Mouse (Mus musculus): ENCODE measurements around the gene Tnfrsf11a. TPM values are rescaled to one million over a fixed set of nuclear protein-coding genes. Genes with fewer than 3 reads are reported as not detected.

The Tnfrsf11a gene
- polyA plus RNA-seq (2016; fragmentation: Nextera tagmentation; extraction: Ambion mirVana): 0.30 and 0.52 TPM in 2 replicates

GRCm38 (mm10) chr1:105780457-105781364 is at the start of gene Tnfrsf11a:
Gene Tnfrsf11a (plus strand): TSS chr1:105780718.
- H3K36me3 ChIP-seq: no peaks in the 10 kb centered on the region
- peak within 1 kb of the TSS; percentile 93 for H3K4me2 ChIP-seq (replicated peaks)
- no peak within 1 kb of the TSS for H3K27ac ChIP-seq
- peaks cover 4% of the 10 kb centered on the region; the same call in 1 of the 2 replicates for H3K4me1 ChIP-seq
- H3K27me3 ChIP-seq: peaks cover 31% of the 10 kb centered on the region
- H3K4me3 ChIP-seq: peak within 1 kb of the TSS; percentile 58
- peak; percentile 80 for ATAC-seq (ENCODE audit: low FRiP score)
- 3% methylated on average over 68 of the region's 77 CpGs for WGBS
- peak within 1 kb of the TSS; percentile 62 for H3K9ac ChIP-seq
- no peaks in the 10 kb centered on the region for H3K9me3 ChIP-seq (replicated peaks)

- 84% methylated on average over 3 of the region's 3 CpGs for WGBS
- H3K27me3 ChIP-seq: no peaks in the 10 kb centered on the region
- no peaks in the 10 kb centered on the region for H3K4me1 ChIP-seq
- H3K9me3 ChIP-seq (replicated peaks): no peaks in the 10 kb centered on the region
- no peak for ATAC-seq (ENCODE audit: low FRiP score)
- no peak overlapping the region for H3K4me3 ChIP-seq
- no peak overlapping the region for H3K9ac ChIP-seq
- H3K27ac ChIP-seq: no peak overlapping the region
- no peak overlapping the region for H3K4me2 ChIP-seq (replicated peaks)
- H3K36me3 ChIP-seq: peaks cover 9% of the 10 kb centered on the region; the same call in 1 of the 2 replicates
Measured at GRCm38 (mm10) chr1:105735318-105735717, 45.2 kb upstream of the Tnfrsf11a start.

GRCm38 (mm10) chr1:105738334-105738733 is 42.2 kb upstream of the Tnfrsf11a start:
- H3K9ac ChIP-seq: no peak overlapping the region
- ATAC-seq (ENCODE audit: low FRiP score): no peak
- H3K9me3 ChIP-seq (replicated peaks): no peaks in the 10 kb centered on the region
- H3K27me3 ChIP-seq: no peaks in the 10 kb centered on the region
- H3K4me2 ChIP-seq (replicated peaks): no peak overlapping the region
- peaks cover 27% of the 10 kb centered on the region for H3K36me3 ChIP-seq
- WGBS: 90% methylated on average over 6 of the region's 6 CpGs
- no peak overlapping the region for H3K27ac ChIP-seq
- H3K4me3 ChIP-seq: no peak overlapping the region
- no peaks in the 10 kb centered on the region for H3K4me1 ChIP-seq

GRCm38 (mm10) chr1:105739493-105739892 is 41.0 kb upstream of the Tnfrsf11a start:
- H3K27me3 ChIP-seq: no peaks in the 10 kb centered on the region
- no peak overlapping the region for H3K9ac ChIP-seq
- no peak for ATAC-seq (ENCODE audit: low FRiP score)
- H3K4me2 ChIP-seq (replicated peaks): no peak overlapping the region
- no peaks in the 10 kb centered on the region for H3K9me3 ChIP-seq (replicated peaks)
- H3K36me3 ChIP-seq: peaks cover 35% of the 10 kb centered on the region
- no peaks in the 10 kb centered on the region for H3K4me1 ChIP-seq
- no peak overlapping the region for H3K27ac ChIP-seq
- no peak overlapping the region for H3K4me3 ChIP-seq

GRCm38 (mm10) chr1:105742481-105742880 is 38.0 kb upstream of the Tnfrsf11a start:
- Histone ChIP-seq H3K4me2 (replicated peaks) (no peak overlapping the region), H3K9ac (no peak overlapping the region), H3K27me3 (no peaks in the 10 kb centered on the region), H3K4me3 (no peak overlapping the region), H3K4me1 (no peaks in the 10 kb centered on the region), H3K27ac (no peak overlapping the region), H3K36me3 (peaks cover 42% of the 10 kb centered on the region), H3K9me3 (replicated peaks) (no peaks in the 10 kb centered on the region)
- 93% methylated on average over 1 of the region's 1 CpGs for WGBS
- ATAC-seq (ENCODE audit: low FRiP score): no peak

- Histone ChIP-seq H3K9me3 (replicated peaks) (no peaks in the 10 kb centered on the region), H3K27me3 (no peaks in the 10 kb centered on the region), H3K9ac (no peak overlapping the region), H3K4me2 (replicated peaks) (no peak overlapping the region), H3K4me1 (no peaks in the 10 kb centered on the region), H3K27ac (no peak overlapping the region), H3K36me3 (peaks cover 42% of the 10 kb centered on the region), H3K4me3 (no peak overlapping the region)
- 89% methylated on average over 1 of the region's 1 CpGs for WGBS
- no peak for ATAC-seq (ENCODE audit: low FRiP score)
Measured at GRCm38 (mm10) chr1:105746444-105746843, 34.1 kb upstream of the Tnfrsf11a start.

DNA sequence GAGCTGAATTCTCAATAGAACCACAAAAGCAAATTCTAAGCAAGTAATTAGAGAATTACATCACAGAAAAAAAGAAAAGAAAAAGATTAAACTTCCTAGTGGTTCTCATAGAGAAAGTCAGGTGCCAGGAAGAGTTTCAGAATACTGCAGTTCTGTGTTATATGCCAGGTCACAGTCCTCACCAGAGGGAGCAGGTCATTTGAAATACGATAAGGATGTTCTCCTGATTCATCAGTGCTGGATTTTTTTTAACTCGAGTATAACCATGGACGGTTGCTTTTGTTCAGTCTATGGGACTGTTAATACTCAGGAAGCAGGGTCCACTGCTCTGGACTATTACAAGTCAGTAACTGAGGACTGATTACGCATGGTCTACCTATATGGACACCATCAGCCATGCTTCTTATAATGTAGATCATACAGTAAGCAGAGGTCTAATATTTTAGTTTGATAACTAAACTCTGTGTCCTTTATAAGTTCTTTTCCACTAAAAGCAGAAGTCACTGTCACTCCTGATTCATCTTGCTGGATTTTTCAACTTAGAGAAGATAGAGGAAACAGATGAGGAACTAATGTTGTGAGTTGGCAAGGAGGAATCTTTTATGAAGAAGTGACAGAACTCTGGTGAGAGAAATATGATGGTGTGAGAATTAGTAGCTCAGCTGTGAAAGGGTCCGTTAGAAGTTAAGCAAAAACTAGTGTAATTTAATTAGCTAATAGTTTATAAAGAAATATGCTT is 33.5 kb upstream of the Tnfrsf11a start:
- 94% methylated on average over 5 of the region's 5 CpGs for WGBS
- H3K36me3 ChIP-seq: peaks cover 36% of the 10 kb centered on the region

GRCm38 (mm10) chr1:105748091-105748799 is 32.3 kb upstream of the Tnfrsf11a start:
- Histone ChIP-seq H3K4me2 (replicated peaks) (no peak overlapping the region), H3K27me3 (no peaks in the 10 kb centered on the region), H3K4me3 (no peak overlapping the region), H3K36me3 (peaks cover 29% of the 10 kb centered on the region), H3K4me1 (no peaks in the 10 kb centered on the region), H3K9me3 (replicated peaks) (no peaks in the 10 kb centered on the region), H3K9ac (no peak overlapping the region), H3K27ac (no peak overlapping the region)
- ATAC-seq (ENCODE audit: low FRiP score): no peak
- WGBS: 95% methylated on average over 4 of the region's 4 CpGs

More for the DNA sequence above, 33.5 kb upstream of the Tnfrsf11a start:
- Histone ChIP-seq H3K4me3 (no peak overlapping the region), H3K4me2 (replicated peaks) (no peak overlapping the region), H3K9ac (no peak overlapping the region), H3K27me3 (no peaks in the 10 kb centered on the region), H3K9me3 (replicated peaks) (no peaks in the 10 kb centered on the region), H3K4me1 (no peaks in the 10 kb centered on the region), H3K27ac (no peak overlapping the region)
- ATAC-seq (ENCODE audit: low FRiP score): no peak

DNA sequence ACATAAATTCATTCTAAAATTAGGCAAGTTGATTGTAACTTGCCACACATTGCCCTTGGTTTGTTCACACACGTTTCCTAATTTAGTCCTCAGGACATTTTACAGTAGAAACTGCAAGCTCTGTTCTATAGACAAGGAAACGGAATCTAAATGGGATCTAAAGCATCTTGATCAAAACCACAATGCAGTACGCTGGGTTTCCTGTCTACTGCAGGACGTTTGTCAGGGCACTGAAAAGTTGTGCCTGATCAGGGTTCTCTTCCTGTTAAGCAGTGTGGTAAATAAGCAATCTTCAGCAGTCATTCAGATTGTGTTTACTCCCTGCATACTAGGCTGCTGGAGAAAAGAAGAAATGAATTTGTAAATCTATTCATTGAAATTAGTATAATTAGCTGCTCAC is 28.3 kb upstream of the Tnfrsf11a start:
- no peak for ATAC-seq (ENCODE audit: low FRiP score)
- Histone ChIP-seq H3K4me3 (no peak overlapping the region), H3K4me1 (no peaks in the 10 kb centered on the region), H3K4me2 (replicated peaks) (no peak overlapping the region), H3K27me3 (no peaks in the 10 kb centered on the region), H3K9ac (no peak overlapping the region), H3K27ac (no peak overlapping the region), H3K9me3 (replicated peaks) (no peaks in the 10 kb centered on the region), H3K36me3 (peaks cover 10% of the 10 kb centered on the region)
- 86% methylated on average over 4 of the region's 4 CpGs for WGBS

- ATAC-seq (ENCODE audit: low FRiP score): no peak
- Histone ChIP-seq H3K4me3 (no peak overlapping the region), H3K36me3 (peaks cover 9% of the 10 kb centered on the region), H3K27ac (no peak overlapping the region), H3K4me2 (replicated peaks) (no peak overlapping the region), H3K27me3 (no peaks in the 10 kb centered on the region), H3K9ac (no peak overlapping the region), H3K9me3 (replicated peaks) (no peaks in the 10 kb centered on the region), H3K4me1 (no peaks in the 10 kb centered on the region)
- 94% methylated on average over 1 of the region's 1 CpGs for WGBS
Measured at GRCm38 (mm10) chr1:105752944-105753343, 27.6 kb upstream of the Tnfrsf11a start.

- WGBS: 87% methylated on average over 4 of the region's 4 CpGs
- Histone ChIP-seq H3K4me1 (no peaks in the 10 kb centered on the region), H3K27ac (no peak overlapping the region), H3K36me3 (no peaks in the 10 kb centered on the region), H3K9ac (no peak overlapping the region), H3K27me3 (no peaks in the 10 kb centered on the region), H3K9me3 (replicated peaks) (0 out of 2 replicates have a peak, but pooled peaks cover 6% of the 10 kb centered on the region), H3K4me2 (replicated peaks) (no peak overlapping the region), H3K4me3 (no peak overlapping the region)
- no peak for ATAC-seq (ENCODE audit: low FRiP score)
Measured at GRCm38 (mm10) chr1:105758798-105759197, 21.7 kb upstream of the Tnfrsf11a start.
